Mouse (Mus musculus): ENCODE data around the gene Sptlc3.

Sptlc3 gene

GRCm38 (mm10) chr2:139493836-139494235, at the start of gene Sptlc3:
TSS of gene Sptlc3 (plus strand) at chr2:139493913.
- no peak for DNase-seq (ENCODE audit: low spot score)

GRCm38 (mm10) chr2:139467726-139468125, 26.0 kb upstream of the Sptlc3 start:
- no peak for DNase-seq (ENCODE audit: low spot score)

GRCm38 (mm10) chr2:139488708-139489107, 5.0 kb upstream of the Sptlc3 start:
- DNase-seq (ENCODE audit: low spot score), result no peak

- DNase-seq (ENCODE audit: low spot score), result no peak
Observed at GRCm38 (mm10) chr2:139494629-139495028, 916 bp downstream of the Sptlc3 start.

GRCm38 (mm10) chr2:139561966-139562505, 68.3 kb downstream of the Sptlc3 start:
- no peak for DNase-seq (ENCODE audit: low spot score)

GRCm38 (mm10) chr2:139579280-139579679, 85.6 kb downstream of the Sptlc3 start:
- DNase-seq (ENCODE audit: low spot score), result no peak

GRCm38 (mm10) chr2:139582766-139583165, 89.1 kb downstream of the Sptlc3 start:
- no peak for DNase-seq (ENCODE audit: low spot score)

GRCm38 (mm10) chr2:139587660-139588200, 94.0 kb downstream of the Sptlc3 start:
- DNase-seq (ENCODE audit: low spot score), result no peak

- DNase-seq (ENCODE audit: low spot score), result no peak
Observed at GRCm38 (mm10) chr2:139589905-139590304, 96.2 kb downstream of the Sptlc3 start.

- peak; percentile 37 for DNase-seq (ENCODE audit: low spot score)
Observed at GRCm38 (mm10) chr2:139590888-139591698, 97.4 kb downstream of the Sptlc3 start.

GRCm38 (mm10) chr2:139592109-139592508, 98.4 kb downstream of the Sptlc3 start:
- DNase-seq (ENCODE audit: low spot score), result no peak

GRCm38 (mm10) chr2:139597229-139597628, 103.5 kb downstream of the Sptlc3 start:
- no peak for DNase-seq (ENCODE audit: low spot score)

GRCm38 (mm10) chr2:139601543-139602194, 108.0 kb downstream of the Sptlc3 start:
- DNase-seq (ENCODE audit: low spot score), result no peak

GRCm38 (mm10) chr2:139608167-139608566, 114.5 kb downstream of the Sptlc3 start:
- no peak for DNase-seq (ENCODE audit: low spot score)

GRCm38 (mm10) chr2:139608810-139609209, 115.1 kb downstream of the Sptlc3 start:
- DNase-seq (ENCODE audit: low spot score), result no peak

GRCm38 (mm10) chr2:139609231-139609630, 115.5 kb downstream of the Sptlc3 start:
- no peak for DNase-seq (ENCODE audit: low spot score)

GRCm38 (mm10) chr2:139609662-139610291, 116.1 kb downstream of the Sptlc3 start:
- no peak for DNase-seq (ENCODE audit: low spot score)

- DNase-seq (ENCODE audit: low spot score), result no peak
Observed at GRCm38 (mm10) chr2:139612410-139613107, 118.8 kb downstream of the Sptlc3 start.

GRCm38 (mm10) chr2:139626496-139626895, 132.8 kb downstream of the Sptlc3 start:
- DNase-seq (ENCODE audit: low spot score), result no peak

GRCm38 (mm10) chr2:139628731-139629130, 135.0 kb downstream of the Sptlc3 start:
- DNase-seq (ENCODE audit: low spot score), result no peak

GRCm38 (mm10) chr2:139629653-139630052, 135.9 kb downstream of the Sptlc3 start:
- DNase-seq (ENCODE audit: low spot score), result no peak

- no peak for DNase-seq (ENCODE audit: low spot score)
Observed at GRCm38 (mm10) chr2:139634506-139634905, 140.8 kb downstream of the Sptlc3 start.

Data from ovary, postnatal 14 days (tissue).